Mouse (Mus musculus): ENCODE measurements around the gene Polr2f. TPM values are rescaled to one million over a fixed set of nuclear protein-coding genes. Genes with fewer than 3 reads are reported as not detected.
A peak's percentile ranks its signal among the peaks of the same experiment; 100 is the strongest.

The Polr2f gene
- polyA plus RNA-seq, 1 experiment = 32.2 TPM

GRCm38 (mm10) chr15:79098220-79098619 lies 42.6 kb upstream of the Polr2f start:
- Histone ChIP-seq H3K36me3 (ENCODE audit: control insufficient read depth, insufficient read depth, low read length) (peaks cover 20% of the 10 kb centered on the region), H3K27ac (ENCODE audit: insufficient read depth, low read depth, low read length) (peak overlapping the region; percentile 50), H3K27me3 (ENCODE audit: control insufficient read depth, insufficient read depth, low read length) (no peaks in the 10 kb centered on the region), H3K4me1 (ENCODE audit: control insufficient read depth, insufficient read depth, insufficient read length, low read length) (peaks cover 3% of the 10 kb centered on the region), H3K4me3 (ENCODE audit: low read depth, low read length) (no peak overlapping the region)
- 80% methylated on average over 5 of the region's 5 CpGs for WGBS
- TF ChIP-seq POLR2A (IDR thresholded peaks at IDR 0.05; ENCODE audit: low read depth, low read length) (no peak), CTCF (IDR thresholded peaks at IDR 0.05; ENCODE audit: extremely low read depth, insufficient read length, insufficient replicate concordance, low read depth, low read length) (no peak)

DNA sequence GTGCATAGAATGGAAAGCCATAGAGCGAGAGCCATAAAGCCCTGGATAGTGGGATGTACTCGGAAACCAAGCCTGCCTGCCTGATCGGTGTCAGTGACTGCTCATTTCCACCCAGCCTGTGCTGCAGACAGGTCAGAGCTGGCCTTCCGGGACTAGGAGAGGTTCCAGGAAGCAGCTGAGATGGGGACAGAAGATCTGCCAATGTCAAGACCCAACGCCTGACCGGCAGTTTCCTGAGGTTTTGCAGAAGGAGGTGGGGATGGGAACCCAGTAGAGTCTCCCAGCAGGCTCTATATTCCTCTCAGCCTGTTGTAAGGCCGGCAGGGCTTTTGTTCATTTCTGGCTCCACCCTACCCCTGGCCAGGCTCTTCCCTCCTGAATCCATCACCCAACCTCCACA lies 41.9 kb upstream of the Polr2f start:
- Histone ChIP-seq H3K27ac (ENCODE audit: insufficient read depth, low read depth, low read length) (peak overlapping the region; percentile 50; the same call in 1 of the 2 replicates), H3K4me3 (ENCODE audit: low read depth, low read length) (no peak overlapping the region), H3K4me1 (ENCODE audit: control insufficient read depth, insufficient read depth, insufficient read length, low read length) (peaks cover 3% of the 10 kb centered on the region), H3K27me3 (ENCODE audit: control insufficient read depth, insufficient read depth, low read length) (no peaks in the 10 kb centered on the region), H3K36me3 (ENCODE audit: control insufficient read depth, insufficient read depth, low read length) (peaks cover 14% of the 10 kb centered on the region)
- TF ChIP-seq POLR2A (IDR thresholded peaks at IDR 0.05; ENCODE audit: low read depth, low read length) (no peak), CTCF (IDR thresholded peaks at IDR 0.05; ENCODE audit: extremely low read depth, insufficient read length, insufficient replicate concordance, low read depth, low read length) (no peak)
- 74% methylated on average over 7 of the region's 7 CpGs for WGBS

- peaks cover 3% of the 10 kb centered on the region for H3K4me1 ChIP-seq (ENCODE audit: control insufficient read depth, insufficient read depth, insufficient read length, low read length)
- H3K27ac ChIP-seq (ENCODE audit: insufficient read depth, low read depth, low read length) = no peak overlapping the region
- H3K4me3 ChIP-seq (ENCODE audit: low read depth, low read length) = no peak overlapping the region
- peaks cover 8% of the 10 kb centered on the region for H3K36me3 ChIP-seq (ENCODE audit: control insufficient read depth, insufficient read depth, low read length)
- no peaks in the 10 kb centered on the region for H3K27me3 ChIP-seq (ENCODE audit: control insufficient read depth, insufficient read depth, low read length)
- WGBS = 83% methylated on average over 4 of the region's 4 CpGs
- no peak for TF ChIP-seq CTCF (IDR thresholded peaks at IDR 0.05; ENCODE audit: extremely low read depth, insufficient read length, insufficient replicate concordance, low read depth, low read length)
- TF ChIP-seq POLR2A (IDR thresholded peaks at IDR 0.05; ENCODE audit: low read depth, low read length) = no peak
Measured at GRCm38 (mm10) chr15:79099456-79099855, 41.4 kb upstream of the Polr2f start.

DNA sequence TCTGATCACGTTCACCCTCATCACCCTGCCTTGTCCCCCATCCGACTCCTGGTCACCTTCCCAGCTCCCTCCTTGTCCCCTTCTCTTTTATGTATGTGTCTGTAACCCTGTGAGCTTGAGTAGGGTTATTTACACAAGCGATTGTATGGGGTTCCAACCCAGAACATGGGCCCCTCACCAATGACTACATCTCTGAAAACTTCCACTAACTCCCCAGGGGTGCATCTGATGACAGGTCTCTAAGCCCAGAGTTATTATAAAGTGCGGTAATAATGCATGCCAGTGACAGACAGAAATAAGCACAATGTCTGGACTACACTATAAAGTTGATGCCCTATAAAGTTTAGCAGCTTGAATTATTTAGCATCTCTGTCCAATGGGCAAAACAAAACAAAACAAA lies 40.4 kb upstream of the Polr2f start:
- 87% methylated on average over 4 of the region's 4 CpGs for WGBS
- no peaks in the 10 kb centered on the region for H3K27me3 ChIP-seq (ENCODE audit: control insufficient read depth, insufficient read depth, low read length)
- TF ChIP-seq CTCF (IDR thresholded peaks at IDR 0.05; ENCODE audit: extremely low read depth, insufficient read length, insufficient replicate concordance, low read depth, low read length) (no peak), POLR2A (IDR thresholded peaks at IDR 0.05; ENCODE audit: low read depth, low read length) (no peak)

GRCm38 (mm10) chr15:79101531-79101930 lies 39.3 kb upstream of the Polr2f start:
- Histone ChIP-seq H3K4me3 (ENCODE audit: low read depth, low read length) (no peak overlapping the region), H3K27me3 (ENCODE audit: control insufficient read depth, insufficient read depth, low read length) (no peaks in the 10 kb centered on the region), H3K27ac (ENCODE audit: insufficient read depth, low read depth, low read length) (no peak overlapping the region), H3K4me1 (ENCODE audit: control insufficient read depth, insufficient read depth, insufficient read length, low read length) (peaks cover 3% of the 10 kb centered on the region), H3K36me3 (ENCODE audit: control insufficient read depth, insufficient read depth, low read length) (no peaks in the 10 kb centered on the region)
- TF ChIP-seq CTCF (IDR thresholded peaks at IDR 0.05; ENCODE audit: extremely low read depth, insufficient read length, insufficient replicate concordance, low read depth, low read length) (no peak), POLR2A (IDR thresholded peaks at IDR 0.05; ENCODE audit: low read depth, low read length) (no peak)

More for the DNA sequence above, 40.4 kb upstream of the Polr2f start:
- no peak overlapping the region for H3K27ac ChIP-seq (ENCODE audit: insufficient read depth, low read depth, low read length)
- H3K4me3 ChIP-seq (ENCODE audit: low read depth, low read length) = no peak overlapping the region
- H3K4me1 ChIP-seq (ENCODE audit: control insufficient read depth, insufficient read depth, insufficient read length, low read length) = peaks cover 3% of the 10 kb centered on the region
- H3K36me3 ChIP-seq (ENCODE audit: control insufficient read depth, insufficient read depth, low read length) = peaks cover 3% of the 10 kb centered on the region

GRCm38 (mm10) chr15:79103264-79103663 lies 37.5 kb upstream of the Polr2f start:
- Histone ChIP-seq H3K27ac (ENCODE audit: insufficient read depth, low read depth, low read length) (no peak overlapping the region), H3K4me3 (ENCODE audit: low read depth, low read length) (no peak overlapping the region), H3K27me3 (ENCODE audit: control insufficient read depth, insufficient read depth, low read length) (no peaks in the 10 kb centered on the region), H3K4me1 (ENCODE audit: control insufficient read depth, insufficient read depth, insufficient read length, low read length) (no peaks in the 10 kb centered on the region), H3K36me3 (ENCODE audit: control insufficient read depth, insufficient read depth, low read length) (no peaks in the 10 kb centered on the region)
- TF ChIP-seq POLR2A (IDR thresholded peaks at IDR 0.05; ENCODE audit: low read depth, low read length) = no peak
- TF ChIP-seq CTCF (IDR thresholded peaks at IDR 0.05; ENCODE audit: extremely low read depth, insufficient read length, insufficient replicate concordance, low read depth, low read length) = no peak
- WGBS = 80% methylated on average over 10 of the region's 10 CpGs

GRCm38 (mm10) chr15:79105804-79106203 lies 35.0 kb upstream of the Polr2f start:
- Histone ChIP-seq H3K4me1 (ENCODE audit: control insufficient read depth, insufficient read depth, insufficient read length, low read length) (peaks cover 8% of the 10 kb centered on the region; the same call in 1 of the 2 replicates), H3K4me3 (ENCODE audit: low read depth, low read length) (no peak overlapping the region), H3K36me3 (ENCODE audit: control insufficient read depth, insufficient read depth, low read length) (no peaks in the 10 kb centered on the region), H3K27me3 (ENCODE audit: control insufficient read depth, insufficient read depth, low read length) (no peaks in the 10 kb centered on the region), H3K27ac (ENCODE audit: insufficient read depth, low read depth, low read length) (no peak overlapping the region)
- TF ChIP-seq POLR2A (IDR thresholded peaks at IDR 0.05; ENCODE audit: low read depth, low read length) (no peak), CTCF (IDR thresholded peaks at IDR 0.05; ENCODE audit: extremely low read depth, insufficient read length, insufficient replicate concordance, low read depth, low read length) (no peak)
- WGBS = 79% methylated on average over 2 of the region's 2 CpGs
